Mouse (Mus musculus): ENCODE measurements around the gene Zfp46. TPM values are rescaled to one million over a fixed set of nuclear protein-coding genes. Genes with fewer than 3 reads are reported as not detected.

The Zfp46 gene
- polyA plus RNA-seq, 1 experiment from 2014 or later = 40.7 TPM

DNA sequence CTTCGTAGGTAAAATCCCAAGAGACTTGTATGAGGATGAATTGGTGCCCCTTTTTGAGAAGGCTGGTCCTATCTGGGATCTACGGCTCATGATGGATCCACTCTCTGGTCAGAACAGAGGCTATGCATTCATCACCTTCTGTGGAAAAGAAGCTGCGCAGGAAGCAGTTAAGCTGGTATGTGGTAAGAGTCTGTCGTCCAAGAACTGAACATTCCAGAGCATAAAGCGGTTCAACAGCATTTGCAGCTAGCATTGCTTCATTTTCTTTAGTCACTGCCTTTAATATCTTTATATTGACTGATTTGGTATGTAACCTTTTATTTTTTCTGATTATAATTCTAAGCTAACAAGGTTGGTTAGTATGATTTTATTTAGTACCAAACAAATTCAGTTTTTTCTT, 42.8 kb downstream of the Zfp46 start:
- WGBS = 91% methylated on average over 5 of the region's 5 CpGs
- peaks cover 53% of the 10 kb centered on the region for H3K36me3 ChIP-seq
- H3K27me3 ChIP-seq = no peaks in the 10 kb centered on the region
- no peak for ATAC-seq
- H3K9me3 ChIP-seq = no peaks in the 10 kb centered on the region
- H3K4me2 ChIP-seq (replicated peaks) = no peak overlapping the region
- H3K4me3 ChIP-seq (replicated peaks) = no peak overlapping the region
- H3K27ac ChIP-seq = no peak overlapping the region
- no peaks in the 10 kb centered on the region for H3K4me1 ChIP-seq (replicated peaks)
- H3K9ac ChIP-seq (replicated peaks) = no peak overlapping the region

DNA sequence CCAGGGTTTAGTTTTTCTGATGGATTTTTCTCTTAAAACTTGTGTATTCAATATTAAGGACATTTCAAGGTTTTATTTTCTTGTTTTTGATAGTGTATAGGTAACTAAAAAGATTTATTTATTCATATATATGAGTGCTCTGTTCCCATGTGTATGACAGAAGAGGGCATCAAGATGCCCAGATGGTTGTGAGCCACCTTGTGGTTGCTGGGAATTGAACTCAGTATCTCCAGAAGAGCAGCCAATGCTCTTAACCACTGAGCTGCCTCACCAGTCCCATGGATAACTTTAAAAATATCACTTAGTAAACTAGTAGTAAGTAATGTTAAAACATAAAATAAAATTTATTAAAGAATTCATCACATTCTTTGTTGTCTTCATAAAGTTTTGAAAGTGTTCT, 43.6 kb downstream of the Zfp46 start:
- no peak overlapping the region for H3K4me3 ChIP-seq (replicated peaks)
- no peak for ATAC-seq
- no peak overlapping the region for H3K9ac ChIP-seq (replicated peaks)
- no peaks in the 10 kb centered on the region for H3K27me3 ChIP-seq
- H3K36me3 ChIP-seq = peaks cover 55% of the 10 kb centered on the region
- no peak overlapping the region for H3K4me2 ChIP-seq (replicated peaks)
- no peaks in the 10 kb centered on the region for H3K4me1 ChIP-seq (replicated peaks)
- H3K9me3 ChIP-seq = no peaks in the 10 kb centered on the region
- no peak overlapping the region for H3K27ac ChIP-seq

DNA sequence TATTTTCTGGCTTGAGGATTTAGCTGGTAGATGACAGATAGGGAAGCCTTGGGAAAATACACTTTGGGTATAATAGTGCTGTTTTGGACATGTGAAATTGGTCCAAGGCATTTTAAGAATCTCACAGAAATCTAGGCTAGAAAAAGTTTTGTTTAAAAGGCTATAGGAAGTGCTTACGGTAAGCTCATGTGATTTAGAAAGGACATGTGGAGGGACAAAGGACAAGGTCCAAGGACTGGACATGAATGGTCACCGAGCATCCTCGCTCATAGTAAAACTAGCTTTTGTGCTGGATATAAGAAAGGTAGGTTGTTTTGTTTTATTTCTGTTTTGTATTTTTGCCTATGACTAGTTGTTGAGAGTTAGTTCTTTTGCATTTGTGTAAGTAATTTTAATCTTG, 47.2 kb downstream of the Zfp46 start:
- Histone ChIP-seq H3K4me2 (replicated peaks) (no peak overlapping the region), H3K9me3 (no peaks in the 10 kb centered on the region), H3K4me1 (replicated peaks) (no peaks in the 10 kb centered on the region), H3K27ac (no peak overlapping the region), H3K4me3 (replicated peaks) (no peak overlapping the region), H3K36me3 (peaks cover 60% of the 10 kb centered on the region), H3K27me3 (no peaks in the 10 kb centered on the region), H3K9ac (replicated peaks) (no peak overlapping the region)
- 98% methylated on average over 3 of the region's 3 CpGs for WGBS
- ATAC-seq = no peak

DNA sequence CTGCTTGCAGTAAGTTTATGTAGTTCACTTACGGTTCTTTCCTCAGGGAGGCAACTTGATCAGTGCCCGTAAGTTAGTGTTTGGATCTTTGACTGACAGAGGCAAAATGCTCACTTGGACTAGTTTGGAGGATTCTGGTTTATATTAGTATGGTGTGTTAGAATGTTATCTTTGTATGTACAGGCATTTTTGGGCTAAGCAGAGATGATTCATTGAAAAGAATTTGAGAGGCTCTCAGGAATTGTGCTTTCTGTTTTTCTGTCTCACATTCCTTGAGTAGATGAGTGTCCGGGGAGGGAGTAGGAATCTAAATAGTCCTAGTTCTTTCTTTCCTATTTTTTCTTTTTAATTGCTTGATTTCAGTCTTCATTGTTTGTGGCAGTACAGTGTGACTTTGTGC, 48.7 kb downstream of the Zfp46 start:
- Histone ChIP-seq H3K9me3 (no peaks in the 10 kb centered on the region), H3K4me2 (replicated peaks) (no peak overlapping the region), H3K36me3 (peaks cover 62% of the 10 kb centered on the region), H3K4me3 (replicated peaks) (no peak overlapping the region), H3K27me3 (no peaks in the 10 kb centered on the region), H3K4me1 (replicated peaks) (no peaks in the 10 kb centered on the region), H3K9ac (replicated peaks) (no peak overlapping the region), H3K27ac (no peak overlapping the region)
- WGBS = 91% methylated on average over 3 of the region's 3 CpGs
- no peak for ATAC-seq

DNA sequence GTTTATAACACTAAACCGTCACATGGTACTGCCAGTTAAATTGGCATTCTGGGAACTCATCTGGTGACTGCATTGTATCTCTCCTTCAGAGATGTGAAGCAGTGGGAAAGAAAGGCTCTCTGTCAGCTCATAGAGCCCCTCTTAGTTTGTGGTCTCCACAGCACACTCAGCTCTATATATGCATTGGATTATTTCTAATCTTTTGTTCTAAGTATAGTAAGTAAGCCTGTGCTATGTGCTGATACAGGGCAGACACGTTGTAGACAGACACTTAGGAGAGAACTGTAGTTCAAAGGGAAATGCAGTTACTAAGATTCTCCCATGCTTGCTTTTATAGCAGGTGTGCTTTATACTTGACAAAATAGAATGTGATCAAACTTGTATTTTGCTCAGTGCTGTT, 50.6 kb downstream of the Zfp46 start:
- 81% methylated on average over 2 of the region's 2 CpGs for WGBS
- ATAC-seq = no peak
- Histone ChIP-seq H3K9ac (replicated peaks) (no peak overlapping the region), H3K36me3 (peaks cover 61% of the 10 kb centered on the region), H3K27ac (no peak overlapping the region), H3K9me3 (no peaks in the 10 kb centered on the region), H3K4me2 (replicated peaks) (no peak overlapping the region), H3K4me1 (replicated peaks) (no peaks in the 10 kb centered on the region), H3K27me3 (no peaks in the 10 kb centered on the region), H3K4me3 (replicated peaks) (no peak overlapping the region)

DNA sequence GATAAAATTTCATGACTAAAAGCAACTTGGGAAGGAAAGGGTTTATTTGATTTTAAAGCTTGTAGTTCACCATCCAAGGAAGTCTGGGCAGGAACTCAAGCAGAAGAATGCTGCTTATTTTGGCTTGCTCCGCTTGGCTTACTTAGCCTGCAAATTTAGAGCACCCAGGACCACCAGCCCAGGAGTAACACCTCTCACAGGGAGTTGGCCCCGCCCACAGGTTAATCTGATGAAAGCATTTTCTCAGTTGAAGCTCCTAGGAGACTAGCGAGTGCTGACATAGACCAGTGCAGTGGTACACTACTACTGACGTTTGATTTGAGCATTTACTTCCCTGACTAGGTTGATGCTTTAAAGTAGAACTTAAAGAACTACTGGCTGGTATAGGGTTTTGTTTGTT, 52.6 kb downstream of the Zfp46 start:
- 67% methylated on average over 4 of the region's 4 CpGs for WGBS
- Histone ChIP-seq H3K27me3 (no peaks in the 10 kb centered on the region), H3K4me3 (replicated peaks) (no peak overlapping the region), H3K27ac (no peak overlapping the region), H3K9ac (replicated peaks) (no peak overlapping the region), H3K36me3 (peaks cover 51% of the 10 kb centered on the region), H3K4me1 (replicated peaks) (no peaks in the 10 kb centered on the region), H3K9me3 (no peaks in the 10 kb centered on the region), H3K4me2 (replicated peaks) (no peak overlapping the region)
- ATAC-seq = no peak

Other genes with a start within 250 kb of the Zfp46 start
- gene Rpl11, start 231.3 kb upstream of the Zfp46 start, polyA plus RNA-seq (2015; fragmentation: Nextera tagmentation; extraction: Ambion mirVana) = 333 and 348 TPM in 2 replicates
- gene Id3, start 141.2 kb upstream of the Zfp46 start, polyA plus RNA-seq (2015; fragmentation: Nextera tagmentation; extraction: Ambion mirVana) = 175 and 214 TPM in 2 replicates
- gene E2f2, start 112.3 kb upstream of the Zfp46 start, polyA plus RNA-seq (2015; fragmentation: Nextera tagmentation; extraction: Ambion mirVana) = 3.8 and 4.0 TPM in 2 replicates
- 3.9 and 4.5 TPM in 2 replicates for gene Asap3, start 78.3 kb upstream of the Zfp46 start, polyA plus RNA-seq (2015; fragmentation: Nextera tagmentation; extraction: Ambion mirVana)
- gene Tcea3, start 37.0 kb upstream of the Zfp46 start, polyA plus RNA-seq (2015; fragmentation: Nextera tagmentation; extraction: Ambion mirVana) = 0.87 and 1.1 TPM in 2 replicates
- 254 and 270 TPM in 2 replicates for gene Hnrnpr, start 26.3 kb downstream of the Zfp46 start, polyA plus RNA-seq (2015; fragmentation: Nextera tagmentation; extraction: Ambion mirVana)
- gene Htr1d, start 138.8 kb downstream of the Zfp46 start, polyA plus RNA-seq (2015; fragmentation: Nextera tagmentation; extraction: Ambion mirVana) = 0.19 and 0.52 TPM in 2 replicates
- 0.12 TPM in 1 of 2 replicates, not detected in the other for gene 6030445D17Rik, start 177.6 kb downstream of the Zfp46 start, polyA plus RNA-seq (2015; fragmentation: Nextera tagmentation; extraction: Ambion mirVana)
- gene Luzp1, start 185.1 kb downstream of the Zfp46 start, polyA plus RNA-seq (2015; fragmentation: Nextera tagmentation; extraction: Ambion mirVana) = 68.1 and 79.1 TPM in 2 replicates

Measured in midbrain, embryonic 13.5 days (tissue).